Mouse (Mus musculus) cerebellum, postnatal 4 days (tissue): ENCODE data around the gene Tsga13.

ENCODE experiments used
- DNase-seq, 2 experiments: peaks; one replicate each; pipeline ENCODE4 v3.0.0; 2022; ENCODE audit warnings: low spot score in 2 of 2, mixed read lengths in 1 of 2

Tsga13 gene

GRCm38 (mm10) chr6:30915473-30915872, at the start of gene Tsga13:
Tsga13 (minus strand) TSS chr6:30915573.
- no peak for DNase-seq

GRCm38 (mm10) chr6:30958736-30959540, 43.6 kb upstream of the Tsga13 start, which contains the start of gene Klf14:
Klf14 (minus strand) TSS chr6:30959078.
- peak in 1 of 2 experiments; percentile 26 for DNase-seq

DNA sequence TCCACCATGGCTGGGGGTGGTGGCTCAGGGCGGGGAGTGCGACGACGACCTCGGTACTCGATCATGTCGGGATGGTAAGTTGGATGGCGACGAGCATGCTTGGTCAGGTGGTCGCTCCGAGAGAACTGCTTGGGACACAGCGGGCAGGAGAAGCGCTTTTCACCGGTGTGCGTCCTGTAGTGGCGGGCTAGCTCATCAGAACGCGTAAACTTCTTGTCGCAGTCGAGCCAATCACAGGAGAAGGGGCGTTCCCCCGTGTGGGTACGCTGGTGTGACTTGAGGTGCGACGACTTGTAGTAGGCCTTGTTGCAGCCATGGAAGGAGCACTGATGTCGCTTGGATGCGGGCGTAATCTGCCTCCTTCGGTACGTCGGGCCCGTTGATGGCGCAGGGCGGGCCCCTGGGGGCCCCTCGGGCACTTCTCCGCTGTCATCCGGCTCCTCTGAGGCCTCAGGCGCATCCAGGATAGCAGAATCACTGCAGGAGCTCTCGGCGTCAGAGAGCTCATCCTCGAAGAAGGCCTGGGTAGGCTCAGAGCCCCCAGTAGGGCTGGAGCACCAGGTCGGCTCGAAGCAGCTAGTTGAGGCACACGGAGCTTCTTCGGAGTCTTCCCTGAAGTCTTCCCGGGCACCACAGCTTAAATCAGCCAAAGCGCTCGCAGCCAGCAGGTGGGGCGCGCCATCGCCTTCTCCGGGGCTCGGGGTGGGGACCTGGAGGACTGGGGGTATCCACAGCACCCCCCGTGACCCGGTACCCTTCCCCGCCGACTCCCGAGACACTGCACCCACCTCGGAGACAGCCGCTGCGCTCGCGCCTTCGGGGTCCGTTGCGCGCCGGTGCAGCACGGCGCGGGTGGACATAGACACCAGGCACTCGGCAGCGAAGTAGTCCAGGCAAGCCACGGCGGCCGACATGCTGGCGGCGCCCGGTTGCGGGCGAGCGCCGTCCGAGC, 42.7 kb upstream of the Tsga13 start:
- peak in 1 of 2 experiments; percentile 17 for DNase-seq

GRCm38 (mm10) chr6:30939264-30939663, 23.9 kb upstream of the Tsga13 start:
- DNase-seq: no peak

DNA sequence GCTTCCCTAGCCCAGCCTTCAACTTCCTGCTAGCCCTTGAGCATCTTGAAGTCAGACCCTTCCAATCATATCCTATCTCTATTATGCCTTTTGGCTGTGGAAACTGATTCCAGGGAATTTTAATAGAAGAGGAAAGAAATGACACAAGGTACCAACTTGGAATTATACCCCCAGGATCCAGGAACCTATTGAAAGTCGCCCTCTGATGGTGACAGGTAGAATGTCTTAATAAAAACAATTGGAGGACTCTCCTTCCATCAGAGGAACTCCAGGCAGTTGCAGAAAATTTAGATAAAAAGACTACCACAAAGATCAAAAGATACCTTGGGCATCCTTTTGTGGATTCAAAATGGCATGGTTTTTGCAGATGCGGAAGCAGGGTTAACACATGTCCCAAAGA, 7.4 kb upstream of the Tsga13 start:
- no peak for DNase-seq

GRCm38 (mm10) chr6:30921826-30922225, 6.5 kb upstream of the Tsga13 start:
- DNase-seq: no peak

DNA sequence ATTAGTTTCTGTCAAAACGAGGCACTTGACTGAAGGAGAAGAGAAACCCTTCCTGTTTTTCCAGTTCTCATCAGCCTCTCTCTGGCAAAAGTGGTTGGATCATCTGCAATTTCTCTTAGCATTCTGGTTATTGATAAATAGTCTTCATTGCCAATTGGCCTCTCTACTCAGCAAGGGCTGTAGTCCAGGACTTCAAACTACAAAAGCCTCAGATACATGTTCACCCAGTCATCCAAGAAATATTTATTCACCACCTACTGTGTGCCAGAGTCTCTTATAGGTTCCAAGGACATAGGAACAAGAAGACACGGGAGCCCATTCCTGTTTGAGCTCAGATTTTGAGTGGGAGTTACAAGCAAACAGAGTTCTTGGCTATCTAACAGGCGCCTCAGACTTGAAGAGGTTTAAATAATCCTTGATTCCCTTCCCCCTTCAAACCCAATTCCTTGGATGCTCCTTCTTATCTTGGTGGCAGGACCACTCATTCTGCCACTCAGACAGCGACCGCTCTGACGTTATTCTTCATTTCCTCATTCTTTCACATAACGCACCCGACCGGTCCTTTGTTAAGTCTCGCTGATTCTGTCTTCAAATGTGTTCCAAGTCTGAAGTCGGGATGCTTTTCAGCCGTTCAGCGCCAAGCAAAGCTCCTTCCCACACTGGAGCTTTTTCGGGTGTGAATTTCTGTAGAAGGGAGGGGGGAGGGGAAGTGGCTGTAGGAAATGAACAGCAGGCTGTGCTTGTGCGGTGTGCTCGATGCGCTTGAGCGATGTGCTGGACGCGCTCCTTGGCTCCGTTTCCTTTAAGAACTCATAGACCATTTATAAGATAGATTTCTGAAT, 5.7 kb upstream of the Tsga13 start:
- peak in 1 of 2 experiments; percentile 5 for DNase-seq

GRCm38 (mm10) chr6:30907970-30908369, 7.4 kb downstream of the Tsga13 start:
- DNase-seq: no peak

DNA sequence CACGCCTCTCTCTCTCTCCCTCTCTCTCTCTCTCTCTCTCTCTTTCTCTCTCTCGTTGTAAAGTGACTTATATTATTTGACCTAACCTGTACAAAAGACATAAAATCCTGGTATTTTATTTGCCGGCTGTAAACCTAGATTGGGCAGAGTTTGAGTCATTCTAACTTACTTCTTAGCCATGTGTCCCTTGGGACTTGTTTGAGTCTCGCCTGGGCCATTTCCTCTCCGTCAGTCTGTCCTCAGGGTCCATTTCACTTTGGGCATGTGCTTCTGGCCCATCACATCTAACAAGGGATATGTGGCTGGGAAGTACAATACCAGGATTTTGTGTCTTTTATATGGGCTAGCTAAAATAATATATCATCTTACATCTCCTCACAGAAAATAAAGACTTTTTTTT, 10.5 kb downstream of the Tsga13 start:
- DNase-seq: no peak

- DNase-seq: no peak
Measured at GRCm38 (mm10) chr6:30904033-30904432, 11.3 kb downstream of the Tsga13 start.

DNA sequence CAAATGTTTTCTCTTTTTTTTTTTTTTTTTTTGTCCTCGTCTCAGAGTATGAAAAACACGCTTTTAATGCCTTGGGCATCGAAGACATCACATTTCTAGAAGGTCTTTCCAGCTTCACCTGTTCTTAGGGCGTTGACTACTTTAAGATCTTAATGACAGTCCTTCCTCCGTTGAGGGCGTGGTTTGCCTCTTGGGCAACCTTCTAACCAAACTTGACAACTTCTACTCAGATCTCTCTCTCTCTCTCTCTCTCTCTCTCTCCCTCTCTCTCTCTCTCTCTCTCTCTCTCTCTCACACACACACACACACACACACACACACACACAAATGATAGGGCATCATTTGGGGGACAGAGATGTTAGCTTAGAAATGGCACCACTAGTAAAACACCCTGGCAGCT, 17.9 kb downstream of the Tsga13 start:
- DNase-seq: no peak

DNA sequence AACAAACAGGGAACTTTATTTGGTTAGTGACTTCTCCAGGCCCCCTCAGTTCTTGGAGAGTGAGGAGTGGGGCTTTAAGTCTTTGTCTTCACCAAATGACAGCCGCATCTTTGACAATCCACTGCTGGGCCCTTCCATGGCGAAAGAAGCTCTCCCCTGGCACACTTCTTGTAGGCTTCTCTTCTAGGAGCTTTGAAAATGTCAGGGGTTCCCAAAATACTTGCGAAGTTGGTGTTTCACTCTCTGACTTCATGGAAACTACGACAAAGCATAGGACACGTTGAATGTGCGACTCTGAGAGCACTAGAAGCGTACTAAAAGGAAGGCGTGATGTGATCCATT, 18.4 kb downstream of the Tsga13 start:
- no peak for DNase-seq

DNA sequence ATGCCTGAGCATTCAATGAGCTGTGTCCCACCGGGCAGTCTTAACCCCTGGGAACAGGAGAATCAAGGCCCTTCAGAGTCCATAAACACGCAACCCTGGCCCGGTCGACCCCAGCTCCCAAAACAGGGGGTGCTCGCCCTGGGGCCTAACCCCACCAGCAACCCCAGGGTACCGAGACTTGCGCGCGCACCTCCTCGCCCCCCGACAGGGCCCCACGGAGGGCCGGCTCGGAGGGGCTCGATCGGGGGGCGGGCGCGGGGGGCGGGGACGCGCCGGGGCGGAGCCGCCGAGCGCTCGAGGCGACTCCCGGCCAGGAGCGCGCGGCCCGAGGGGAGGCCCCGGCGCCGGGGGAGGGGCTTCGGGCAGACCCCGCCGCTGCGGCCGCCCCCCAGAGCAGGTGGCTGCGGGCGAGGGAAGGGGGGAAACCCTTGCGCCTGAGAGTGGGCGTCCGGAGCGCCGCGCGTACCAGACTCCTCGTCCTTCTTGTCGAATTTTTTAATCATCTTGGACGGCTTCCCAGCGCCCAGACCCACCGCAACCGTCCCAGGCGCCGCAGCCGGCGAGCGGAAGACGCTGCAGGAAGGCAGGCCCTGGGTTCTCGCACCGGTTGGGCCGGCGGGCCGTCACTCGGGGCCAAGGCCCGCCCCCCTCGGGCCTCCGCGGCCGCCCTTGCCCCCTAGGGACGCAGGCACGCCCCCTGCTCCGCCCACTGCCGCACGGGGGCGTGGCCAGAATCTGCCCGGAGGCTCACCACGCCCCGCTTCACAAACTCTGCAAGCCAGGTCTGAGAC, 19.0 kb downstream of the Tsga13 start, which contains the start of gene Copg2:
Copg2 (minus strand) TSS at position 600 of the 791 bp plus-strand sequence.
- peak; percentile 88 to 97 for DNase-seq

GRCm38 (mm10) chr6:30895819-30896194, 19.6 kb downstream of the Tsga13 start:
- peak in 1 of 2 experiments; percentile 2 for DNase-seq

- DNase-seq: no peak
Measured at GRCm38 (mm10) chr6:30893081-30893480, 22.3 kb downstream of the Tsga13 start.

DNA sequence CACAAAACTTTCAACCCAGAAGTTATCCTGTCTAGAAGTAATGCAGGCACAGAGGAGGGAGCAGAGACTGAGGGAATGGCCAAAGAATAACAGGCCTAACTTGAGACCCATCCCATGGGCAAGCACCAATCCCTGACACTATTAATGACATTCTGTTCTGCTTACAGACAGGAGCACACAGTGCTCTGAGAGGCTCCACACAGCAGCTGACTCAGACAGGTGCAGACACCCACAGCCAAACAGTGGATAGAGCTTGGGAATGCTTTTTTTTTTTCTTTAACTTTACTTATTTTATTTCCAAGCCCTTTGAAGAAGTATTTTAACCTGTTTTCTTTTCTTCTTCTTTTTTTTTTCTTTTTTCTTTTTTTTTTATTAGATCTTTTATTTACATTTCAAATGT, 23.6 kb downstream of the Tsga13 start:
- no peak for DNase-seq

DNA sequence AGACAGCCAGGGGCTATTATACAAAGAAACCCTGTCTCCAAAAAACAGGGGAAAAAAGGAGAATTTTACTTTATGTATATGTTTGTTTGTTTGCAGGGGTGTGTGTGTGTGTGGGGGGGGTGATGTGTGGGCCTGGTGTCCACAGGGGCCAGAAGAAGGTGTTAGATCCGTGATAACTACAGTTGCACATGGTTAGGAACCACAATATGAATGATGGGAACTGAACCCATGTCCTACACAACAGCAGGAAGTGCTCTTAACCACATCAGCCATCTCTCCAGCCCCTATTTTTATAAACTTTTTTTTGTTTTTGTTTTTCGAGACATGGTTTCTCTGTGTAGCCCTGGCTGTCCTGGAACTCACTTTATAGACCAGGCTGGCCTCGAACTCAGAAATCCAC, 30.5 kb downstream of the Tsga13 start:
- no peak for DNase-seq

- no peak for DNase-seq
Measured at GRCm38 (mm10) chr6:30883491-30883890, 31.9 kb downstream of the Tsga13 start.

DNA sequence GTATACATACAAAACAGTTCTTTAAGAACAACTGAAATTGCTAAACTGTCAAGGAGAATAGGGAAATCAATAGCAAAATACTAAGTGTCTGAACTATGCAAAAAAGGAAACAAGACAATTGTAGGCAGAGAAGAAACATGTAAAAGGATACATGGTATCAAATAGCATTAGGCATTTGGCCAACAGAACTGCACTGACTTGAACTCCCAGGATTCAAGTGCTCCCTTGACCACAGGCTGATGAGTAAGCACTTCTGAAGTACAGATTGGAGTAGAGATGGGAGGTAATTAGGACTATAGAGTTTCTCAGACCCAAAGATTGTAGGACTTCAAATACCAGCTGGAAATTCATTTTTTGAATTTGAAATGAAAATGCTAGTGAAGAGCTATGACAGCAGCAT, 38.7 kb downstream of the Tsga13 start:
- no peak for DNase-seq

DNA sequence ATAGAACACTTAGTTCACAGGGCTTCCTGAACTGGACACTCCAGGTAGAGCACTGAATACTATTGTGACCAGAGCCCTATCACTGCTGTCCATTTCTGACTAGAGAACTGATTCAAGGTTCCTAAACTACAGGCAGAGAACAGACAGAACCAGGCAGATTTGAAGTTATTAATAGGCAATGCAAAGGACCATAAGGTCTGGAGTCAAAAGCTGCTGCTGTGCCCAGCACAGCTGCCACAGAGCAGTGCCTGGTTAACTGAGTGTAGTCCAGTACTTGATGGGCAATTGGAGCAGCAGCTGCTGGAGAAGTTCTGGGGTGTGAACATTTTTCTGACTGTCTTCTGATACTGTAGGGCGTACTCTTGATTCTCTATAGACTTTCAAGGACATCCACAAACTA, 48.9 kb downstream of the Tsga13 start:
- no peak for DNase-seq
